Mouse (Mus musculus): ENCODE data around the gene Rplp1.

DNA sequence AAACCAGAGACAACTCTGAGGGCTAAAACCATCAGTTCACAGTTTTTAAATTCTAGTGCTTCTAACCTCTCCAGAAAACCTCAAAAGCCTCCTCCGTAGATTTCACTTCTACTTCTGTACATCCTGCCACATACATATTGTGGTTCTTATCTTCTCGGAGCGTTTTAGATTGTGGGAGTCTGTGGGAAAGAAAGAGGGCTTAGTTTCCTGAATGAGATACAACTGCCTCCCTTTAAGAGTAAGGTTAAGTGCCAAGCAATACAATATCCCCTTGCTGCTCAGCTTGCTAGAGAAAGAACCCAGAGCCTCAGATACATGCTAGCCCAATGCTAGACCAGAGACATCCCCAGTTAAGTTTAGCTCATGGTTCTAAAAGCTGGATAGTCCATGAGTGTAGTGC is 17.7 kb upstream of the Rplp1 start:
- TF ChIP-seq CTCF (IDR thresholded peaks at IDR 0.05; ENCODE audit: control insufficient read depth, insufficient read depth, insufficient replicate concordance, low read depth, low read length) (no peak), POLR2A (IDR thresholded peaks at IDR 0.05; ENCODE audit: control insufficient read depth, low read depth, low read length) (no peak)

All from testis, adult 2 months (tissue).